Mouse (Mus musculus): ENCODE data around the gene Drg1.
A peak's percentile ranks its signal among the peaks of the same experiment; 100 is the strongest.
"Not testable (repeated sequence)": the region's sequence is repeated elsewhere in the genome, so short reads cannot be mapped to it uniquely, and the experiment has no call there.

Gene Drg1

DNA sequence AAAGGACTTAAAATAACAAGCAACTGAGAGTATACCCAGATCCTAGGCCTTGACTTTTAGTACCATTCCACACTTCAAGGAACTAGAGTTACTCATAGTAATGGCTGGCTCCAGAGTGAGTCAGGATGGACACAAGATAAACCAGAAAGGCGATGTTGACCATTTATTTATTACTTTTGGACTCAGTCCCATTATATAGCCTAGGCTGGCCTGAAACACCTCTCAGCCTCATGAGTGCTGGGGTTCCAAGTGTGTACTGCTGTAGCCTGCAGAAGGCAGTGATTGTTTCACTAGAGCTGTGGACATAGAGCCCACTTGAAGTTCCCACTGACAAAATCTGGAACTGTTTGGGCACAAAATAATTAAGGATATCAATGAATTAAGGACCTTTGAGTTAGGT is 53.7 kb downstream of the Drg1 start:
- DNase-seq (ENCODE audit: low spot score in 2 of 2): no peak

DNA sequence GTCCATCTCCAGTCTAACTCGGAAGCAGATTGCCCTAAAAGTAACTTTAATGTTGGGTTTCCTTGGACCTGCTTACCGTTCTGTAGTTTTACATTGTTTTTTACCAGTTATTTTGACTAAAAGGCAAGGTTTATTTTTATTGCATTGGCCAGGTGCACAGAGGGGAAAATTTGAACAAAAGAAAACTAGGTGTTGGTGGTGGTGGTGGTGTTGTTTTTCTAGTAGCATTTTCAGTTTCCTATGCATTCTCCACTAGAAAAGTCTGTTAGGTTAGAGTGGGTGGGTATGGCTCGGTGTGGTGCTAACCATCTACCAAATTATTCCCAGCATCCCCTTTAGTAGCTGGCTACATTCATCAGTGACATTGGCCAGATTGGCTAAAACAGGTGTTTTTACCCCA is 59.4 kb downstream of the Drg1 start:
- no peak for DNase-seq (ENCODE audit: low spot score in 2 of 2)

GRCm38 (mm10) chr11:3205207-3205606 is 61.0 kb downstream of the Drg1 start:
- no peak for DNase-seq (ENCODE audit: low spot score in 2 of 2)

GRCm38 (mm10) chr11:3203771-3204170 is 62.4 kb downstream of the Drg1 start:
- DNase-seq (ENCODE audit: low spot score in 2 of 2): no peak

DNA sequence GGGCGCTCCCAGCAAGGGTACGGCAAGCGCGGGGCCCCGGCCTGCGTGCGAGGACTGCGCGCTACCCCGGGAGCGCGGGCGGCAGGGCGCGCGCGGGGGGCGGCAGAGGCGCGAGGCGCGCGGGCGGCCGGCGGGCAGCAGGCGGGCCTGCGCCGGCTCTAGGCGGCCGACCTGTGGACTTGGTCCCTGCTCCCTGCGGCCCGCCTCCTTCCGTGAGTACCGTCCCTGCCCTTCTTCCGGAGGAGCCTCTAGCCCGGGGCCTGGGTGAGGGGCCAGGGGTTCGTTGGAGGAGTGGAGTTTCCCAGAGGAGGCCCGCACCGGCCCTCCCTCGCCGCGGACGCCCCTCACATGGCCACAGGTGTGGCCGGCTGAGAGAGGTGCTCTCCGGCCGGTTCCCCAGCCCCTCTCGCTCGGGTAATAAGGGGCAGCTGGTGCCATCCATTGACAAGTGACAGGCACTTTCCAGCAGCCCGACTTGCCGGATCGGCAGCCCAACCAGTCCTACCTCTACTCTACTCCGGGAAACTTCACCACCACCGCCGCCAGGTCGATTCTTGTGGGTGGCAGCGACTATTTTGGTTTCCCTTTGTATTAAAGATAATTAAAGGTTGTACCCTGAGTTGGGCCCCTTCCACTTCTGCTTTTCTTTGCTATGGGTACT is 63.3 kb downstream of the Drg1 start:
- peak; percentile 30 for DNase-seq (ENCODE audit: low spot score in 2 of 2)

GRCm38 (mm10) chr11:3202231-3202701 is 63.9 kb downstream of the Drg1 start, which contains the start of gene Eif4enif1:
Eif4enif1 (plus strand) TSS chr11:3202392.
- peak; percentile 88 to 96 for DNase-seq (ENCODE audit: low spot score in 2 of 2)

- no peak for DNase-seq (ENCODE audit: low spot score in 2 of 2)
These were observed 64.6 kb downstream of the Drg1 start for GRCm38 (mm10) chr11:3201326-3202230.

DNA sequence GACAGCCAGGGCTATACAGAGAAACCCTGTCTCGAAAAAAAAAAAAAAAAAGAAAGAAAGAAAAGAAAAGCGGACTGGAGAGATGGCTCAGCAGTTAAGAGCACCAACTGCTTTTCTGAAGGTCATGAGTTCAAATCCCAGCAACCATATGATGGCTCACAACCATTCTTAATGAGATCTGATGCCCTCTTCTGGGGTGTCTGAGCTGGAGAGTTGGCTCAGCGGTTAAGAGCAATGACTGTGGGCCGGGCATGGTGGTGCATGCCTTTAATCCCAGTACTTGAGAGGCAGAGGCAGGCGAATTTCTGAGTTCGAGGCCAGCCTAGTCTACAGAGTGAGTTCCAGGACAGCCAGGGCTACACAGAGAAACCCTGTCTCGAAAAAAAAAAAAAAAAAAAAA is 65.6 kb downstream of the Drg1 start:
- DNase-seq (ENCODE audit: low spot score in 2 of 2): not testable (repeated sequence)

GRCm38 (mm10) chr11:3193363-3193762 is 72.9 kb downstream of the Drg1 start, which contains the start of gene Sfi1:
Sfi1 (minus strand) TSS chr11:3193463.
- DNase-seq (ENCODE audit: low spot score in 2 of 2): no peak

DNA sequence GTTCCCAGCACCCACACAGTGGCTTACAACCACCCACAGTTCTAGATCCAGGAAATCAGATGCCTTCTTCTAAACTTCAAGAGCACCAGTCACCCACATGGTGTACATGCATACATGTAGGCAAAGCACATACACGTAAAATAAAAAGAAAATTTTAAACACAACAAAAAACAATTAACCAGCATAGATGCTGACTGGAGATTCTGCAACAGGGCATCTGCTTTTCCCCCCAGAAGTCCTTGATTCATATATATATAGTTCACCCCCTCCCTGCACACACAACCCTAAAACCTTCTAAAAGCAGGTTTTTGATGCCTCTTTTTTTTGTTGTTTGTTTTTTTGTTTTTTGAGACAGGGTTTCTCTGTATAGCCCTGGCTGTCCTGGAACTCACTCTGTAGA is 83.5 kb downstream of the Drg1 start:
- not testable (repeated sequence) for DNase-seq (ENCODE audit: low spot score in 2 of 2)

DNA sequence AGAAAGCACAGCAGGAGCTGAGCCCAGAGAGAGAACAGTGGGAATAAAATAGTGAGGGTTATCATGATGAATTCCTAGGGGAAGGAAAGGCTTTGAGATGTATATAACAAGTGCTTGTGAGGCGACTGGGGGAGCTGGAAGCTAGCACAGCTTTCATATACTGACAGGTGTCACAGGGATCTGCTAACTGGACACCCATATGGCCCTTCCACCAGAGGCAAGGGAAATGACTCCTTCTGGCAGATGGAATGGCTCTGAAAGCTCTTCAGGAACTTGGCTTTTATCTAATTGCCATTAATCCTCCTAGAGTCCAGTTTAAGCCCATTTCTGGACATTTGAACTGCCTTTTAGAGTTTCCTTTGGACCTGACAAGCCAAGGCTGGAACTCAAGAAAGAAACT is 84.2 kb downstream of the Drg1 start:
- DNase-seq (ENCODE audit: low spot score in 2 of 2): not testable (repeated sequence)

- peak; percentile 70 to 73 for DNase-seq (ENCODE audit: low spot score in 2 of 2)
These were observed 85.0 kb downstream of the Drg1 start for GRCm38 (mm10) chr11:3181250-3181649.

- DNase-seq (ENCODE audit: low spot score in 2 of 2): not testable (repeated sequence)
These were observed 85.6 kb downstream of the Drg1 start for GRCm38 (mm10) chr11:3180510-3181160.

GRCm38 (mm10) chr11:3179726-3180092 is 86.5 kb downstream of the Drg1 start:
- not testable (repeated sequence) for DNase-seq (ENCODE audit: low spot score in 2 of 2)

- DNase-seq (ENCODE audit: low spot score in 2 of 2): not testable (repeated sequence)
These were observed 87.1 kb downstream of the Drg1 start for GRCm38 (mm10) chr11:3178968-3179725.

GRCm38 (mm10) chr11:3173425-3174318 is 92.5 kb downstream of the Drg1 start:
- DNase-seq (ENCODE audit: low spot score in 2 of 2): peak; percentile 58 to 78

GRCm38 (mm10) chr11:3172526-3172925 is 93.7 kb downstream of the Drg1 start:
- DNase-seq (ENCODE audit: low spot score in 2 of 2): not testable (repeated sequence)

DNA sequence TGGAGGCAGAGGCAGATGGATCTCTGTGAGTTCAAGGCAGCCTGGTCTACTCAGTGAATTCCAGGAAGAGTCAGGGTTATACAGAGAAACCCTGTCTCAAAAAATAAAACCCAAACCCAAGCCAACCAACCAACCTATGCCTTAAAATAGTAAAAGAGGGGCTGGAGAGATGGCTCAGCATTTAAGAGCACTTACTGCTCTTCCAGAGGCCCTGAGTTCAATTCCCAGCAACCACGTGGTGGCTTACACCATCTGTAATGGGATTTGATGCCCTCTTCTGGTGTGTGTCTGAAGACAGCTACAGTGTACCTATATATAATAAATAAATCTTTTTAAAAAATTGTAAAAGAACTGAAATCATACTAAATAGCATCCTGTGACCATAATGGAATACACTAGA is 94.3 kb downstream of the Drg1 start:
- DNase-seq (ENCODE audit: low spot score in 2 of 2): peak in 1 of 2 experiments; percentile 50

DNA sequence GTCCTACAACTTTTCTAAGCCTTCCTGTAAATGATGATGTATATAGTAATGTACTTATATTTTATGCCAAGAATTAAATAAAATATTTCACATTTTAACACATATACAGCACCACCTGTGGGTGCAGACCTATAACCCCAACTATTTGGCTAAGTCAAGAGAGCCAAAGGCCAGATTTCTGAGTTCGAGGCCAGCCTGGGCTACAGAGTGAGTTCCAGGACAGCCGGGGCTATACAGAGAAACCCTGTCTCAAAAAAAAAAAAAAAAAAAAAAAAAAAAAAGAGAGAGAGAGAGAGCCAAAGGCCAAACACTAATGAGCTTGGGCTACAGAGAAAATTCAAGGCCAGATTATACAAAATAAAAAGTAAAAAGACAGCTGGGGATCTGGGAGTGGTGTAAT is 97.2 kb downstream of the Drg1 start:
- DNase-seq (ENCODE audit: low spot score in 2 of 2): not testable (repeated sequence)

GRCm38 (mm10) chr11:3167571-3168001 is 98.6 kb downstream of the Drg1 start:
- peak; percentile 44 to 64 for DNase-seq (ENCODE audit: low spot score in 2 of 2)

Data from frontal cortex, postnatal 25 days (tissue).